Mouse (Mus musculus) testis, adult 2 months (tissue): ENCODE measurements around the gene Rad21l.

ENCODE experiments used
- CTCF ChIP-seq: fragments of 200-500 bp; IDR thresholded peaks from 2 replicates; pipeline ENCODE4 v1.5.1; 2012; ENCODE audit warnings: low read depth, mild to moderate bottlenecking, inconsistent platforms, low read length, moderate library complexity; ENCODE audit not compliant: control insufficient read depth, insufficient read depth, insufficient replicate concordance
- POLR2A ChIP-seq: fragments of 200-500 bp; IDR thresholded peaks from 2 replicates; pipeline ENCODE4 v1.6.1; 2012; ENCODE audit warnings: low read depth, mild to moderate bottlenecking, inconsistent platforms, low read length, moderate library complexity; ENCODE audit not compliant: control insufficient read depth

DNA sequence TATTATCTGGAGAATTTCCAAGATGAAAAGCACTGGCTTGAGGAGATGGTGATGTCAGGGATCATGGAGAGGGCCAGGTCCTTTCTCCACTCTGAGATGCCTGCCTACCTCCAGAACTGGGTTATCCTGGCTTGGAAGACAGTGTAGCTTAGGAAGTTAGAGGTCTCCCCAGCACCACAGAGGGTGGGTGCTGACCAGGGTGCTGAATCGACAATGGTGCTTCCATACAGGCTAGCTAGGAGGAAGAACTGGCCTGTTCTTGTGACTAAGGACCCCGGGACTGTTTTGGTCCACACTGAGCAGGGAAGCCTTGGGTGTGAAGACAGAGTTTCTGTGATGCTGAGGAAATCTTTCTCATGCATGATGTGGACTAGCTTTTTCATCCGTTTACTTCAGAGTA is 44.3 kb upstream of the Rad21l start:
- TF ChIP-seq CTCF, result no peak
- no peak for TF ChIP-seq POLR2A
